In the genomic region with DNA sequence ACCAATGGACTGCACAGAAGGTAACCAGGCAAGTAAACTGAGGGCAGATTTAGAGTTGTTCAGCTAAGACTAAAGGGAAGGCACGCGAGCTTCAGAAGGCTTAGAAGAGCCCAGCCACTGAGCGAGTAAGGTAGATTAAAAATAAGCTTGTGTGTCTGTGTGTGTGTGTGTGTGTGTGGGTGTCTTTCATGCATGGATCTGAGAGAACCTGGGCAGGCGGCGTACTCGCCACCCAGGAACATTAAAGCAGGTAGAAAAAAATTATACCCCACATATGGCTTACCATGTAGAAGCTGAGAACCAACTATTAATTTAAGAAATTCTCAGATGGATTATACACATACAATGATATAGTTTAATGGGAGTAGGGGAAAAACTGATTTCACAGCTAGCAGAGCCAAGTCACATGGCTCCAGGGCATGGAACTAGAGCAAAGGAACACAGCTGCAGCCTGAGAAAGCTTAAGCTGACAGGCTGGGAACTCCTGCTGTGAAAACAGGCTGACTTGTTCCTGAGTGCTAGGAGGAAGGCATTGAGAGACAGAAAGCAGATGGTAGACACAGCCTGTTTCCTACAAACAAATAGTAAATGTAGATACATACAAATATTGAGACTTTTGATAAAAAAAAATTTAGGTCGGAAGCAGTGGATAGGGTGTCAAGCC, we compare ENCODE assay signal across 13 mouse cellular contexts. TPM values are rescaled to one million over a fixed set of nuclear protein-coding genes. Genes with fewer than 3 reads are reported as not detected.
A peak's percentile ranks its signal among the peaks of the same experiment; 100 is the strongest.
DNase-seq lines count a peak whose midpoint lies in the region; ATAC-seq lines count a peak whose summit lies in the region.
"Had no signal": no experiment of that assay in that cellular context is flagged by ENCODE, and none has a peak within 500 bp of the region (broad histone marks: within the 10 kb centered on the region; RNA-seq: fewer than 3 reads in every experiment).

No protein-coding gene starts in this region.

- 72% methylated on average over 7 of the region's 7 CpGs for WGBS in forebrain, embryonic 16.5 days
- whole genome bisulfite sequencing in midbrain, embryonic 15.5 days = 71% methylated on average over 7 of the region's 7 CpGs
- 93% methylated on average over 7 of the region's 7 CpGs for WGBS in intestine, embryonic 15.5 days
- 82% methylated on average over 7 of the region's 7 CpGs for WGBS in heart, embryonic 12.5 days

- H3K36me3 ChIP-seq in forebrain, embryonic 16.5 days (ENCODE audit: control insufficient read depth, insufficient read depth) = no peaks in the 10 kb centered on the region
- H3K36me3 ChIP-seq in midbrain, embryonic 15.5 days (replicated peaks) = no peaks in the 10 kb centered on the region
- H3K36me3 ChIP-seq in intestine, embryonic 15.5 days = no peaks in the 10 kb centered on the region
- H3K36me3 ChIP-seq in heart, embryonic 12.5 days = no peaks in the 10 kb centered on the region

- H3K9ac ChIP-seq in forebrain, embryonic 16.5 days (replicated peaks; ENCODE audit: low read depth, low read length) = no peak overlapping the region
- H3K9ac ChIP-seq in midbrain, embryonic 15.5 days = no peak overlapping the region
- no peak overlapping the region for H3K9ac ChIP-seq in intestine, embryonic 15.5 days
- no peak overlapping the region for H3K9ac ChIP-seq in heart, embryonic 12.5 days

- H3K4me3 ChIP-seq in forebrain, embryonic 16.5 days (replicated peaks; ENCODE audit: low read length) = no peak overlapping the region
- H3K4me3 ChIP-seq in midbrain, embryonic 15.5 days = no peak overlapping the region
- H3K4me3 ChIP-seq in intestine, embryonic 15.5 days (replicated peaks) = no peak overlapping the region
- no peak overlapping the region for H3K4me3 ChIP-seq in heart, embryonic 12.5 days

- H3K27ac ChIP-seq in forebrain, embryonic 16.5 days (ENCODE audit: low read length) = no peak overlapping the region
- H3K27ac ChIP-seq in midbrain, embryonic 15.5 days = no peak overlapping the region
- no peak overlapping the region for H3K27ac ChIP-seq in intestine, embryonic 15.5 days
- no peak overlapping the region for H3K27ac ChIP-seq in heart, embryonic 12.5 days (ENCODE audit: poor library complexity, severe bottlenecking)
- H3K27ac ChIP-seq: kidney, postnatal 0 days had no signal

- no peak overlapping the region for H3K4me2 ChIP-seq in forebrain, embryonic 16.5 days (ENCODE audit: low read length)
- no peak overlapping the region for H3K4me2 ChIP-seq in midbrain, embryonic 15.5 days
- no peak overlapping the region for H3K4me2 ChIP-seq in intestine, embryonic 15.5 days (replicated peaks)
- H3K4me2 ChIP-seq in heart, embryonic 12.5 days = no peak overlapping the region

- H3K9me3 ChIP-seq in forebrain, embryonic 16.5 days (ENCODE audit: control insufficient read depth, low read length) = no peaks in the 10 kb centered on the region
- no peaks in the 10 kb centered on the region for H3K9me3 ChIP-seq in midbrain, embryonic 15.5 days
- H3K9me3 ChIP-seq in intestine, embryonic 15.5 days = no peaks in the 10 kb centered on the region
- 0 out of 2 replicates have a peak, but pooled peaks cover 2% of the 10 kb centered on the region for H3K9me3 ChIP-seq in heart, embryonic 12.5 days (replicated peaks)

- DNase-seq in brain, embryonic 18.5 days (ENCODE audit: low read depth, low spot score) = peak; percentile 22
- peak; percentile 78 for DNase-seq in cerebellum, adult 9-11 months
- DNase-seq in frontal cortex, postnatal 25 days (ENCODE audit: low spot score in 2 of 2) = no peak
- DNase-seq: adrenal gland, postnatal 25 days; thymus, postnatal 4 days had no signal

- H3K27me3 ChIP-seq in forebrain, embryonic 16.5 days (replicated peaks; ENCODE audit: control insufficient read depth, insufficient read depth, low read length) = no peaks in the 10 kb centered on the region
- H3K27me3 ChIP-seq in midbrain, embryonic 15.5 days (replicated peaks) = no peaks in the 10 kb centered on the region
- no peaks in the 10 kb centered on the region for H3K27me3 ChIP-seq in intestine, embryonic 15.5 days (replicated peaks)
- H3K27me3 ChIP-seq in heart, embryonic 12.5 days (replicated peaks) = no peaks in the 10 kb centered on the region

- peak; percentile 88 for ATAC-seq in forebrain, embryonic 16.5 days
- peak; percentile 74; the same call in 1 of the 2 replicates for ATAC-seq in midbrain, embryonic 15.5 days (replicated peaks)
- ATAC-seq in intestine, embryonic 15.5 days = no peak
- ATAC-seq in heart, embryonic 12.5 days (ENCODE audit: insufficient number of reproducible peaks, low FRiP score) = no peak

- no peaks in the 10 kb centered on the region for H3K4me1 ChIP-seq in forebrain, embryonic 16.5 days (replicated peaks; ENCODE audit: control insufficient read depth, insufficient read depth, low read length)
- H3K4me1 ChIP-seq in midbrain, embryonic 15.5 days = no peaks in the 10 kb centered on the region
- H3K4me1 ChIP-seq in intestine, embryonic 15.5 days (replicated peaks) = no peaks in the 10 kb centered on the region
- H3K4me1 ChIP-seq in heart, embryonic 12.5 days (replicated peaks) = no peaks in the 10 kb centered on the region

RNA-seq across cellular contexts. Expression of a gene that starts 8.5 kb away (rescaled TPM):
- polyA plus RNA-seq in forebrain, embryonic 16.5 days (2015; fragmentation: Nextera tagmentation; extraction: Ambion mirVana) = not detected in 2 replicates
- not detected in 2 replicates for polyA plus RNA-seq in midbrain, embryonic 15.5 days (2015; fragmentation: Nextera tagmentation; extraction: Ambion mirVana)
- polyA plus RNA-seq in intestine, embryonic 15.5 days (2015; fragmentation: Nextera tagmentation; extraction: Ambion mirVana) = not detected in 2 replicates
- not detected in 2 replicates for polyA plus RNA-seq in heart, embryonic 12.5 days (2016; fragmentation: Nextera tagmentation; extraction: Ambion mirVana)
- polyA plus RNA-seq: heart, embryonic 14.5 days; kidney, postnatal 0 days; liver, adult 2 months; small intestine, adult 2 months had no signal

RNA-seq across cellular contexts. Expression of a gene that starts 39.3 kb away (rescaled TPM):
- polyA plus RNA-seq in forebrain, embryonic 16.5 days (2015; fragmentation: Nextera tagmentation; extraction: Ambion mirVana) = not detected in 2 replicates
- not detected in 2 replicates for polyA plus RNA-seq in midbrain, embryonic 15.5 days (2015; fragmentation: Nextera tagmentation; extraction: Ambion mirVana)
- polyA plus RNA-seq in intestine, embryonic 15.5 days (2015; fragmentation: Nextera tagmentation; extraction: Ambion mirVana) = not detected in 2 replicates
- not detected in 2 replicates for polyA plus RNA-seq in heart, embryonic 12.5 days (2016; fragmentation: Nextera tagmentation; extraction: Ambion mirVana)
- polyA plus RNA-seq: heart, embryonic 14.5 days; kidney, postnatal 0 days; liver, adult 2 months; small intestine, adult 2 months had no signal

RNA-seq across cellular contexts. Expression of a gene that starts 53.7 kb away (rescaled TPM):
- polyA plus RNA-seq in forebrain, embryonic 16.5 days (2015; fragmentation: Nextera tagmentation; extraction: Ambion mirVana) = not detected in 2 replicates
- polyA plus RNA-seq in midbrain, embryonic 15.5 days (2015; fragmentation: Nextera tagmentation; extraction: Ambion mirVana) = not detected in 2 replicates
- polyA plus RNA-seq in intestine, embryonic 15.5 days (2015; fragmentation: Nextera tagmentation; extraction: Ambion mirVana) = not detected in 2 replicates
- polyA plus RNA-seq in heart, embryonic 12.5 days (2016; fragmentation: Nextera tagmentation; extraction: Ambion mirVana) = 0.63 TPM in 1 of 2 replicates, not detected in the other
- polyA plus RNA-seq: heart, embryonic 14.5 days; kidney, postnatal 0 days; liver, adult 2 months; small intestine, adult 2 months had no signal

Comparison
In these comparisons a context has a peak if more than half of its experiments do, and no peak if none do; other contexts are left out.
1. DNase-seq: peak in brain, embryonic 18.5 days (single experiment) and cerebellum, adult 9-11 months (single experiment); none in frontal cortex, postnatal 25 days (0 of 2).
2. ATAC-seq: peak in forebrain, embryonic 16.5 days (single experiment) and midbrain, embryonic 15.5 days (single experiment); none in intestine, embryonic 15.5 days (single experiment) and heart, embryonic 12.5 days (single experiment).